Mouse (Mus musculus) liver (tissue): ENCODE results near the gene Cct7.
A peak's percentile ranks its signal among the peaks of the same experiment; 100 is the strongest.

Experiments
- DNase-seq: peaks from one replicate; pipeline ENCODE4 v3.0.0-alpha.2; 2020; ENCODE audit warnings: mixed read lengths

Cct7 gene

DNA sequence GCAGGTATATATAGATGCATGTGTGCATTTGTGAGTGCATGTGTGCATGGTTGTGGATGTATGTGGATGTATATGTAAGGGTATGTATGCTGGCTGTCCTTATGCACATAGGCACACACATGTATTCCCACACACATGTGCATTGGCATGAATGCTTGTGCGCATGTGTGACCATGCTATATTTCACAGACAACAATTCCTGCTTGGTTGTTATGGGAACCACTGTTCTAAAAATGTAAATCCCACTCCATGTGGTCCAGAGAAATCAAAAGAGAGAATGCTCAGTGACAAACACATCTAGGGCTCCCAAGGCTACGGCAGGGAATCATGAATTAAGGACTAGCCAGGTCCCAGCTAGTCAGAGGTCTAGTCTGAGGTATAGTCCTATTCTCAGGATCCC, 53.6 kb downstream of the Cct7 start:
- no peak for DNase-seq

DNA sequence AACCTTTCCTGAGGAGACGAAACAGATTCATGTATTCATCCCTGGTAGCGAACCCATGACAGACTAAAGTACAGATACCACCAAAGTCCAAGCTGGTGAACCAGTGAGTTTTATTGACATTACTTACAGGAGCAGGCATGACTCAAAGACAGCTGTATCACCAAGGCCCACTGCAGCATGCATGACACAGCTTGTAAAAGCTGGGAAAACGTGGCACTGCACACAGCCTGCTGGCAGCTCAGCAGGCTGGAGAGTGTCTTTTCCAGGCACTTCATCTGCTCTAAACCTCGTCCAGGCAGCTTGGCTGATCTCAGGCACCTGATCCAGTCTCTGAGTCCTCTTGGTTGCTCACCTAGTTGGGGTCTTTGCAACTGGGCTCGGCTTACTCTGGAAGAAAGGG, 57.3 kb downstream of the Cct7 start:
- no peak for DNase-seq

- peak; percentile 25 for DNase-seq
Measured at GRCm38 (mm10) chr6:85510476-85510875, 59.2 kb downstream of the Cct7 start.

DNA sequence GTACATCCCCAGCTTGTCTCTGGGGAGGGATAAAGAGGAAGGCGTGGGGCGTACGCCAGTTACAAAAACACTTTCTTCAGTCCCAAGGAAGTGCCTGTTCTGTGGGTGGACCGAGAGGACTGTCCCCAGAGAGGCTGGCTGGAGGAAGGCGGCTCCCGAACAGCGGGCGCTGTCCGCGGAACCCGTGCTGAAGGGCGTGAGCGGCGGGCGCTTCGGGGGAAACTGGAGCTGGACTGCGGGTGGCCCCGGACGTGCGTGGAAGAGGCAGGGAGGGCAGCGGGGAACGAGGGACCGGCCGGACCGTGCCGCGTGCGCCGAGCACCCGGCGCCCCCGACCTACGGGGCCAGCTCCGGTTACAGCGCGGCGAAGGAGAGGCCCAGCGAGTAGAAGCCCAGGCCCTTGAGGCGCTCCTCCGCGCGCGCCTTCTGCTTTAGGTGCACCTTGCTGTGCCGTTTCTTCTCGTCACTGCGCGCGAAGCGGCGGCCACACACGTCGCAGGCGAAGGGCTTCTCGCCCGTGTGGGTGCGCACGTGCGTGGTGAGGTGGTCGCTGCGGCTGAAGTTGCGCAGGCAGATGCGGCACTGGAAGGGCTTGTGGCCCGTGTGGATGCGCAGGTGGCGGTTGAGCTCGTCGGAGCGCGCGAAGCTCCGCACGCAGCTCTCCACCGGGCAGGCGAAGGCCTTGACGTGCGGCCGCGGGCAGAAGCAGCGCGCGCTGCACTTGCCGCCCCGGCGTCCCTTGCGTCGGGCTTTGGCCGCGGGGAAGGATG, 60.2 kb downstream of the Cct7 start:
- DNase-seq, result peak; percentile 20

- no peak for DNase-seq
Measured at GRCm38 (mm10) chr6:85512056-85512440, 60.7 kb downstream of the Cct7 start.

DNA sequence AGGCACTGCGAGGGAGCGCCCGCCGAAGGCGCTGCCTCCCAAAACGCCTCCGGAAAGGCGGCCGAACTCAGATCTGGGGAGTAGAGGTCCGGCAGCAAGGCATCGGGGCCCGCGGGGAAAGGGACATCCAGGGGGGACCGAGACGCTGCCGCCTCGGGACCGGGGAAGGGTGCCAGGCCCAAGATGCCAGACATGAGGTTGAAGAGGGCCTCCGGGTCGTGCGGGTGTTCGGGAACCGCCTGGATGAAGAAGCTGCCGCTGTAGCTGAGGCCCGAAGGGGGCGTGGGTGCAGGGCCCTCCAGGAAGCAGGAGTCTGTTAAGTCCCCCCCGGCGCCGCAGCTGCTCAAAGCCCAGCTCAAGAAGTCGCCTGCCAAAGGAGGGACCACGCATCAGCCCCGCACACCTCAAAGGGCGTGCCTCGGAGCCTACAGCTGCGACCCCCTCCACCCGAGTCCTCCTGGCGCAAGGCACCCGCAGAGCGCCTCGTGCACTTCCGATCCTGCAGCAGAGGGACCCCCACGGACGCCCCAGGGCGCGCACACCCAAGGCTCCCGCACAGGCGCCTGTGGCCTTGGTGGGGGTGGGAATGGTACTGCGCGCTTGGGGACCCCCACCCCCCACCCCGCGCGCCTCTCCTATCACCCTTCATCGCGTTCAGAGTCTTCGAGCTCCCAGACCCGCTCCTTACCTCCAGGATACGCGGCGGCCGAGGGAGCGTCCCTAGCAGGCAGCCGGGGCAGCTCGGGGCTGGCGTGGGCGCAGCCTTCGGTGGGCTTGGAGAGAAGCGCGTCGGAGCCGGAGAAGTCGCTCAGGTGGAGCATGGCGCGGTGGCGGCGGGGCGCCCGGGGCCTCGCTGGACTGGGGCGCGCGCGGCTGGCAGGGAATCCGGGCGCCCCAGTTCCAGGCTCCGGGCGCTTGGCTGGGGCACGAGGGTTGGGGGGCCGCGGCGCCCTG, 61.5 kb downstream of the Cct7 start:
- DNase-seq, result no peak

- DNase-seq, result peak; percentile 15
Measured at GRCm38 (mm10) chr6:85513531-85513910, 62.2 kb downstream of the Cct7 start, which contains the start of gene Egr4. Egr4 (minus strand) TSS chr6:85513589.

- DNase-seq, result no peak
Measured at GRCm38 (mm10) chr6:85515941-85516340, 64.6 kb downstream of the Cct7 start.
